Comparison of ENCODE assay signal across 9 mouse cellular contexts in genomic region chr11:98360866-98361521, GRCm38 (mm10). TPM values are rescaled to one million over a fixed set of nuclear protein-coding genes. Genes with fewer than 3 reads are reported as not detected.
A peak's percentile ranks its signal among the peaks of the same experiment; 100 is the strongest.
DNase-seq lines count a peak whose midpoint lies in the region; ATAC-seq and TF ChIP-seq lines count a peak whose summit lies in the region.
"Had no signal": no experiment of that assay in that cellular context is flagged by ENCODE, and none has a peak within 500 bp of the region (broad histone marks: within the 10 kb centered on the region; RNA-seq: fewer than 3 reads in every experiment).

No protein-coding gene starts in this region.

- H3K9ac ChIP-seq in forebrain, embryonic 16.5 days (replicated peaks; ENCODE audit: low read depth, low read length) = no peak overlapping the region

- no peaks in the 10 kb centered on the region for H3K27me3 ChIP-seq in C2C12 (ENCODE audit: control insufficient read depth, insufficient read depth, insufficient read length)
- H3K27me3 ChIP-seq in forebrain, embryonic 16.5 days (replicated peaks; ENCODE audit: control insufficient read depth, insufficient read depth, low read length) = no peaks in the 10 kb centered on the region

- no peak overlapping the region for H3K4me2 ChIP-seq in forebrain, embryonic 16.5 days (ENCODE audit: low read length)

- no peak overlapping the region for H3K4me3 ChIP-seq in C2C12 (ENCODE audit: insufficient read depth, poor library complexity, severe bottlenecking)
- no peak overlapping the region for H3K4me3 ChIP-seq in forebrain, embryonic 16.5 days (replicated peaks; ENCODE audit: low read length)

- H3K9me3 ChIP-seq in forebrain, embryonic 16.5 days (ENCODE audit: control insufficient read depth, low read length) = no peaks in the 10 kb centered on the region

- DNase-seq in gastrocnemius, postnatal 10 days = peak; percentile 5
- DNase-seq in gastrocnemius, adult 8-10 months (ENCODE audit: low spot score in 2 of 2) = no peak
- DNase-seq in right cerebral cortex, adult 2 months (ENCODE audit: low spot score in 2 of 2) = no peak
- no peak for DNase-seq in right cerebral cortex, postnatal 4 days
- DNase-seq: kidney, postnatal 25 days had no signal

- H3K79me2 ChIP-seq in C2C12 (ENCODE audit: control insufficient read depth, insufficient read depth) = peaks cover 63% of the 10 kb centered on the region

- TF ChIP-seq CTCF in C2C12 (IDR thresholded peaks at IDR 0.05; ENCODE audit: control insufficient read depth, insufficient read depth, insufficient read length) = no peak

- H3ac ChIP-seq in C2C12 (ENCODE audit: control insufficient read depth, insufficient read length, low read depth) = peak overlapping the region; percentile 7

- H3K4me1 ChIP-seq in forebrain, embryonic 16.5 days (replicated peaks; ENCODE audit: control insufficient read depth, insufficient read depth, low read length) = peaks cover 38% of the 10 kb centered on the region

- 43% methylated on average over 9 of the region's 9 CpGs for WGBS in forebrain, embryonic 16.5 days

- no peaks in the 10 kb centered on the region for H3K36me3 ChIP-seq in C2C12 (ENCODE audit: control insufficient read depth, insufficient read depth)
- H3K36me3 ChIP-seq in forebrain, embryonic 16.5 days (ENCODE audit: control insufficient read depth, insufficient read depth) = no peaks in the 10 kb centered on the region

- ATAC-seq in forebrain, embryonic 16.5 days = no peak
- peak; percentile 56 for ATAC-seq in megakaryocyte, adult 5-6 weeks (ENCODE audit: poor library complexity, severe bottlenecking)
- no peak for ATAC-seq in frontal cortex, adult (ENCODE audit: low TSS enrichment)

- H3K79me3 ChIP-seq in C2C12 (ENCODE audit: low read depth) = peaks cover 22% of the 10 kb centered on the region

- peak overlapping the region; percentile 20 for H3K27ac ChIP-seq in forebrain, embryonic 16.5 days (ENCODE audit: low read length)

TF ChIP-seq in C2C12, 6 proteins besides CTCF, POLR2A, EP300 and RAD21:
- TF ChIP-seq MYOD1 (IDR thresholded peaks at IDR 0.05; ENCODE audit: control insufficient read depth, insufficient read length, low read depth) (no peak), CEBPB (IDR thresholded peaks at IDR 0.05; ENCODE audit: low read depth) (no peak), MYOG (IDR thresholded peaks at IDR 0.05; ENCODE audit: control insufficient read depth, extremely low read depth, insufficient read length) (no peak), USF1 (IDR thresholded peaks at IDR 0.05; ENCODE audit: low read depth) (no peak), FOSL1 (IDR thresholded peaks at IDR 0.05; ENCODE audit: insufficient read depth, low read length, poor library complexity, severe bottlenecking) (no peak), MAX (IDR thresholded peaks at IDR 0.05) (no peak)
TF ChIP-seq in C2C12: peak in this region for 0.

RNA-seq across cellular contexts. Expression of gene Stard3, which starts 2.8 kb away (rescaled TPM):
- total RNA-seq in gastrocnemius, postnatal 10 days (2021) = 10 to 100 TPM; 11.4 to 12.1 TPM
- total RNA-seq in gastrocnemius, adult 8-10 months (2022) = 10 to 100 TPM; 12.0 to 18.2 (median 13.9) TPM
- 28.3 TPM for polyA plus RNA-seq in C2C12 (2012; fragmentation: generic; extraction: Trizol)
- 52.8 and 56.3 TPM in 2 replicates for polyA plus RNA-seq in forebrain, embryonic 16.5 days (2015; fragmentation: Nextera tagmentation; extraction: Ambion mirVana)
- 24.0 and 28.5 TPM in 2 replicates for total RNA-seq in megakaryocyte, adult 5-6 weeks (2015)
- 36.0 and 39.9 TPM in 2 replicates for total RNA-seq in megakaryocyte, adult 5-6 weeks (2017)

RNA-seq across cellular contexts. Expression of gene Ppp1r1b, which starts 12.8 kb away (rescaled TPM):
- total RNA-seq in gastrocnemius, postnatal 10 days (2021) = under 1 TPM; 0.35 to 0.70 TPM
- total RNA-seq in gastrocnemius, adult 8-10 months (2022) = under 1 TPM in 3 of 4 experiments, not detected in 1; 0.27 to 0.90 (median 0.44) TPM
- 0.28 TPM for polyA plus RNA-seq in C2C12 (2012; fragmentation: generic; extraction: Trizol)
- polyA plus RNA-seq in forebrain, embryonic 16.5 days (2015; fragmentation: Nextera tagmentation; extraction: Ambion mirVana) = 69.7 and 72.4 TPM in 2 replicates
- not detected in 2 replicates for total RNA-seq in megakaryocyte, adult 5-6 weeks (2015)
- not detected in 2 replicates for total RNA-seq in megakaryocyte, adult 5-6 weeks (2017)

RNA-seq across cellular contexts. Expression of gene Tcap, which starts 22.6 kb away (rescaled TPM):
- 100 to 1,000 TPM; 585 to 712 TPM for total RNA-seq in gastrocnemius, postnatal 10 days (2021)
- total RNA-seq in gastrocnemius, adult 8-10 months (2022) = 1,000 to 10,000 TPM; 3,817 to 5,138 (median 4,616) TPM
- polyA plus RNA-seq in C2C12 (2012; fragmentation: generic; extraction: Trizol) = 0.13 TPM
- 0.23 and 0.26 TPM in 2 replicates for polyA plus RNA-seq in forebrain, embryonic 16.5 days (2015; fragmentation: Nextera tagmentation; extraction: Ambion mirVana)
- not detected in 2 replicates for total RNA-seq in megakaryocyte, adult 5-6 weeks (2015)
- not detected in 2 replicates for total RNA-seq in megakaryocyte, adult 5-6 weeks (2017)

RNA-seq across cellular contexts. Expression of gene Pnmt, which starts 25.3 kb away (rescaled TPM):
- under 1 TPM; 0.28 to 0.77 TPM for total RNA-seq in gastrocnemius, postnatal 10 days (2021)
- 1 to 10 TPM; 2.7 to 6.6 (median 3.8) TPM for total RNA-seq in gastrocnemius, adult 8-10 months (2022)
- polyA plus RNA-seq in C2C12 (2012; fragmentation: generic; extraction: Trizol) = 0.04 TPM
- 0.21 and 0.86 TPM in 2 replicates for polyA plus RNA-seq in forebrain, embryonic 16.5 days (2015; fragmentation: Nextera tagmentation; extraction: Ambion mirVana)
- total RNA-seq in megakaryocyte, adult 5-6 weeks (2015) = not detected in 2 replicates
- not detected in 2 replicates for total RNA-seq in megakaryocyte, adult 5-6 weeks (2017)

RNA-seq across cellular contexts. Expression of gene Neurod2, which starts 31.5 kb away (rescaled TPM):
- total RNA-seq in gastrocnemius, postnatal 10 days (2021) = not detected
- total RNA-seq in gastrocnemius, adult 8-10 months (2022) = not detected
- polyA plus RNA-seq in C2C12 (2012; fragmentation: generic; extraction: Trizol) = not detected
- 110 and 133 TPM in 2 replicates for polyA plus RNA-seq in forebrain, embryonic 16.5 days (2015; fragmentation: Nextera tagmentation; extraction: Ambion mirVana)
- total RNA-seq in megakaryocyte, adult 5-6 weeks (2015) = not detected in 2 replicates
- not detected in 2 replicates for total RNA-seq in megakaryocyte, adult 5-6 weeks (2017)

Comparison
In these comparisons a context has a peak if more than half of its experiments do, and no peak if none do; other contexts are left out.
1. RNA of gene Tcap, which starts 22.6 kb away (total RNA-seq): 3,817 to 5,138 TPM in gastrocnemius, adult 8-10 months and 585 to 712 TPM in gastrocnemius, postnatal 10 days; not detected in megakaryocyte, adult 5-6 weeks; every median in the first group is over 100 times any median in the second.